Mouse (Mus musculus): Measurements from ENCODE around the gene Slc39a11. TPM values are rescaled to one million over a fixed set of nuclear protein-coding genes. Genes with fewer than 3 reads are reported as not detected.

The Slc39a11 gene
- total RNA-seq, 2 experiments from 2014 or later: 23.5 to 26.1 TPM

- no peak for DNase-seq
- intact Hi-C loops (cut with DNase I): no loop called here
Measured at GRCm38 (mm10) chr11:113638680-113639079, 11.2 kb downstream of the Slc39a11 start.

DNA sequence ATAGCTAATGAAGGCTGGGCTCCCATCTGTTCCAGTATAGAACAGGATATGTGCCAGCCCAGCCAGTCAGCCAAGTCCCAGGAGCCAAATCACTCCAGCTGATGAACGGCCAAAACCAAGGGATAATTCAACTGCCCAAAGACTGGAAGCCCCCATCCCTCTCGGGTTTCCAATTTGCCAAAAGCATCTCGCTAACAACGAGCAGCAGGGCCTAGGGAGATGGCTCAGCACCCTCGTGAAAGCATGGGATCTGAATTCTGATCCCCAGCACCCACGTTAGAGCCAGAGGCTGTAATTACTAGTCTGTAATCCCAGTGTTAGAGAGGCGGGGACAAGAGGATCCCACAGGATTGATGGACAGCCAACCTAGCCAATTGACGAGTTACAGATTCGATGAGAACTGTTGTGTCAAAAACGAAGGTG is 15.2 kb downstream of the Slc39a11 start:
- intact Hi-C loops (cut with DNase I): no loop called here
- DNase-seq: peak; percentile 80

DNA sequence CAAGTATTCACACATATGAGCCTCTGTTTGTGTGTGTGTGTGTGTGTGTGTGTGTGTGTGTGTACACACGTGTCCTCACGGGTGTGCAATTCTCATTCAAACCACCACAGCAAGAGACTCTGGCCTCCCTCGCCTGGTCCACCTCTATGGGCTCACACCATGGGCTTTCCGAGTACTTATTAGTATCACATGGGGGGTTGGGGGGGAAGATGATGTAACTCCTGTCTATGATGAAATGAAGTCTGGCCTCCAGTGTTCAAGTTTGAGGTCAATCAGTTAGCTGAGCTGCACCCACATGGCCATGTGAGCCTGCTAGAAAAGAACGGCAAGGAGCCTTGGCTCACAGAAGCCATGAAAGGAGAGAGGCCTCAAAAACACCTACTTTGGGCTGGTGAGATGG is 16.5 kb downstream of the Slc39a11 start:
- no peak for DNase-seq
- intact Hi-C loops (cut with DNase I): no loop called here

DNA sequence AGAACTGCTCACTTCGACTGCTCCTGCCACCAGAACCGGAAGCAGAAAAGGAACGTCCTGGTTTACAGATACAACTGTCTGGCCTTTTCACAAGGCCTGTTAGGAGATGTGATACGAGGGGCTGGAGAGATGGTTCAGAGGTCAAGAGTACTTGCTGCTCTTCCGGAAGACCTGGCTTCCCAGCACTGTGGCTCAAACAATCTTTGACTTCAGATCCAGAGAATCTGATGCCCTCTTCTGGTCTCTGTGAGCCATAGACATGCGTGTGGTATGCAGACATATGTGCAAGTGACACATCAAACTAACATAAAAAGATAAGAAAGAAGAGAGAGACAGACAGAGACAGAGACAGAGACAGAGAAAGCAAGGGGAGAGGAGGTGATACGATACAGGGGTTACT is 17.6 kb downstream of the Slc39a11 start:
- intact Hi-C loops (cut with DNase I): no loop called here
- no peak for DNase-seq

GRCm38 (mm10) chr11:113631862-113632261 is 18.0 kb downstream of the Slc39a11 start:
- no peak for DNase-seq
- intact Hi-C loops (cut with DNase I): no loop called here

GRCm38 (mm10) chr11:113631302-113631701 is 18.6 kb downstream of the Slc39a11 start:
- intact Hi-C loops (cut with DNase I): no loop called here
- DNase-seq: no peak

GRCm38 (mm10) chr11:113630642-113631041 is 19.2 kb downstream of the Slc39a11 start:
- DNase-seq: no peak
- intact Hi-C loops (cut with DNase I): no loop called here

DNA sequence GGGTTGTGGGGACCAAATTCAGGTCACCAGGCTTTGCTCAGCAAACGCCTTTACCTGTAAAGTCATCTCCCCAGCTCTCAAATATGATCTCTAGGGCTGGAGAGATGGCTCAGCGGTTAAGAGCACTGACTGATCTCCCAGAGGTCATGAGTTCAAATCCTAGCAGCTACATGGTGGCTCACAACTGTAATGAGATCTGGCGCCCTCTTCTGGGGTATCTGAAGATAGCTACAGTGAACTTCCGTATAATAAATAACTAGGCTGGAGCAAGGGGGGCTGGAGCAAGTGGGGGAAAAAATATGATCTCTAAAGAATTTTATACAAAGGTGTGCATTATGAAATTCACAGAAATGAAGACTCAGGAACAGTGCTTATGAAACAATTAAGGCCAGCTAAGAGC is 22.1 kb downstream of the Slc39a11 start:
- intact Hi-C loops (cut with DNase I): loop anchor here (2.0 to 5.0 kb wide), 2 partner anchors 331 to 450 kb away; no protein-coding TSS in a partner anchor
- no peak for DNase-seq

DNA sequence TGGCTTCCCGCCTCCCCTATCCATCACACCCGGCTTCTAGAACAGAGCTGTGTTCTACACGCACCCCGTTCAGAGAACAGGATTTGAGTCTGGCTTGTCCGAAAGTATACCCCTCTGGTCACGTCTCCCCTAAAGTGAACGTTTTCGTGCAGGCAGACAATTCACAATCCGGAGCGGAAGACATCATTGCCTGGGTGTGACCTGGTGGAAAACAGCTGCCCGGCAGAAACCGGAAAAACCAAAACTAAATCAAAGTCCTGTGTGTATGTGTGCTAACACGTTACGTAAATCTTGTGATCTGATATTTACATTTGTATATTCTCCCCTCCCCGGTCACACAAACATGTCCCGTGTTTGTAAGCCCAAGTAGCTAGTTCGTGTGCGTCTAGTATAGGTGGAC is 24.4 kb downstream of the Slc39a11 start:
- no peak for DNase-seq
- intact Hi-C loops (cut with DNase I): loop anchor here (5.0 kb wide), 1 partner anchor 448 kb away; no protein-coding TSS in a partner anchor

DNA sequence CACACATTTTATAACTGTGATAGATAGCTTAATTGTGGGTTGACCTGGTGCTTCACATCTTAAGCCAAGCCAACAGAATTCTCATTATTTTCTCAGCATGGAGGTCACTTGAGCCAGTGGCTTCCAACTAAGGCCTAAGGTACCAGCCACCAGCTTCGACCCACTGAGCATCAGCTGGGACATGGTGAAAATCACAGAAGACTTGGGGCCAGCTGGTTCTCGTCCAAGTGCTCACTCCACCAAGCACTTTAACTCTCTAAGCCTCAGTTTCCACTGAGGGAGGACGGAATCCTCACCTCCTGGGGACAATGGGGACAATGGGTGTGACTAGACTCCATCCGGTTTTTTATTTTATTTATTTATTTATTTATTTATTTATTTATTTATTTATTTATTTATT is 27.9 kb downstream of the Slc39a11 start:
- DNase-seq: peak; percentile 70
- intact Hi-C loops (cut with DNase I): no loop called here

DNA sequence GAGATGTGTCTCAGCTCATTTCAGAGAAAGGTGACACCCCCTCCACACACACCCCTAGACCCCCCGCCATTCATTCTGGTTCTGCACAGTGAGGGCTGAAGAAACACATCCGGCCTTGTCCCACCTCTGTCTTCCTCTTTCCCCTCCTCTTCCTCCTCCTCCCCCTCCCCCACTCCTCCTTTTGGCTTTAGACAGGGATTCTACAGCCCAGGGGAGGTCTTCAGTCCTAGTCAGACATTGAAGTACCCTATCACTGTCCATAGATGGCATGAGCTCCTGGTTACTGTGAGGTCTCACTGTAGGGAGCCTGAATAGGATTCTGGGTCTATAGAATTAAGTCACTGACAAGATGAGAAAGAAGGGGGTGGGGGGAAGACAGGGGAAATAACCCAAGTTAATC is 28.9 kb downstream of the Slc39a11 start:
- DNase-seq: no peak
- intact Hi-C loops (cut with DNase I): no loop called here

GRCm38 (mm10) chr11:113619420-113620080 is 30.3 kb downstream of the Slc39a11 start:
- DNase-seq: no peak
- intact Hi-C loops (cut with DNase I): no loop called here

- peak; percentile 91 for DNase-seq
- intact Hi-C loops (cut with DNase I): no loop called here
Measured at GRCm38 (mm10) chr11:113618672-113619419, 31.0 kb downstream of the Slc39a11 start, which contains the start of gene Sstr2. Gene Sstr2, plus strand, starts transcription at chr11:113619342.

GRCm38 (mm10) chr11:113618303-113618671 is 31.6 kb downstream of the Slc39a11 start:
- DNase-seq: no peak
- intact Hi-C loops (cut with DNase I): no loop called here

GRCm38 (mm10) chr11:113617132-113617911 is 32.6 kb downstream of the Slc39a11 start:
- DNase-seq: peak; percentile 85
- intact Hi-C loops (cut with DNase I): no loop called here

DNA sequence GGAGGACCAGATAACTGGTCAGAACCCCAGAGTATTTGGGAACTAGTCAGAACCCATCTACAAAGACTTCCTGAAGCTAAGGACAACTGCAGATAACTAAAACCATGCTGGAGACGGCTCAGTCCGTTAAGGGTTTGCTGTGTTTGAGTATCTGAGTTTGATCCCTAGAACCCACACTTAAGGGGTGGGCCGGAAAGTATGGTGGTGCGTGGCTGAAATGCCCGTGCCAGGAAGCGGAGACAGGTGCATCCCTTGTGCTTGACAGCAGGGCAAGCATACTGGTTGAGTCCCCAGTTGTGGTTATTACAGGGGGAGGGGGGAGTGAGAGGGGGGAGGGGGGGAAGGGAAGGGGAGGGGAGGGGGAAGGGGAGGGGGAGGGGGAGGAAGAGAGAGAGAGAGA is 35.4 kb downstream of the Slc39a11 start:
- no peak for DNase-seq
- intact Hi-C loops (cut with DNase I): no loop called here

- DNase-seq: peak; percentile 88
- intact Hi-C loops (cut with DNase I): no loop called here
Measured at GRCm38 (mm10) chr11:113611664-113612611, 37.9 kb downstream of the Slc39a11 start.

GRCm38 (mm10) chr11:113611112-113611646 is 38.7 kb downstream of the Slc39a11 start:
- no peak for DNase-seq
- intact Hi-C loops (cut with DNase I): no loop called here

GRCm38 (mm10) chr11:113610266-113610665 is 39.6 kb downstream of the Slc39a11 start:
- peak; percentile 90 for DNase-seq
- intact Hi-C loops (cut with DNase I): no loop called here

DNA sequence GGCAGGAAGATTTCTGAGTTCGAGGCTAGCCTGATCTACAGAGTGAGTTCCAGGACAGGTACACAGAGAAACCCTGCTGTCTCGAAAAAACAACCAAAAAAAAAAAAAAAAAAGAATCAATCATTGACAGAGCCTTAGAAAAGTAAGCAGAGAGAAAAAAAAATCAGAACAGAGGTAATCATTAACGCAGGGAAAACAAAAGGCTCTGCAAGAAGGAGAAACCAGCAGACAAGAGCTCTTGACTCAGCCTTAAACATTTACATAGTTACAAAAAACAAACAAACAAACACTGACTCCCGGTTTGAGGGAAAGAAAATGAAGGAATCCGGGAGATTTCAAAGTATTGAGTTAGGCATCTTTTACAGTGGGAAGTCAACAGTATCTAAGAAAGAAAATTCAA is 40.3 kb downstream of the Slc39a11 start:
- DNase-seq: no peak
- intact Hi-C loops (cut with DNase I): no loop called here

All from left cerebral cortex, postnatal 4 days (tissue).